Mouse (Mus musculus) liver, embryonic 11.5 days (tissue): Measurements from ENCODE around the gene Pbx1. TPM values are rescaled to one million over a fixed set of nuclear protein-coding genes. Genes with fewer than 3 reads are reported as not detected.
A peak's percentile ranks its signal among the peaks of the same experiment; 100 is the strongest.

Source experiments
- ATAC-seq: fragments of 200-750 bp; cut with Nextera tagmentation; replicated peaks from 2 replicates; pipeline ENCODE4 v1.8.0; 2017; ENCODE audit warnings: moderate number of reproducible peaks, mild to moderate bottlenecking, moderate TSS enrichment, moderate library complexity; ENCODE audit not compliant: low FRiP score
- DNase-seq: peaks from one replicate; pipeline ENCODE4 v3.0.0-alpha.2; 2017; ENCODE audit warnings: low spot score
- H3K27ac ChIP-seq: fragments of 300-500 bp; sonication (generic); 2 replicates; pipeline ENCODE4 v1.5.1; 2014; ENCODE audit warnings: mild to moderate bottlenecking, low read depth, low read length, control low read depth
- H3K27me3 ChIP-seq: fragments of 300-500 bp; sonication (generic); replicated peaks from 2 replicates; pipeline ENCODE4 v1.6.1; 2014; ENCODE audit warnings: low read length, mixed read lengths; ENCODE audit not compliant: control insufficient read depth, insufficient read depth
- H3K36me3 ChIP-seq: fragments of 300-500 bp; sonication (generic); 2 replicates; pipeline ENCODE4 v1.6.1; 2014; ENCODE audit warnings: mild to moderate bottlenecking, low read length, moderate library complexity, mixed read lengths; ENCODE audit not compliant: control insufficient read depth, insufficient read depth
- H3K4me1 ChIP-seq: fragments of 300-500 bp; sonication (generic); replicated peaks from 2 replicates; pipeline ENCODE4 v1.6.1; 2014; ENCODE audit warnings: low read length, mixed read lengths; ENCODE audit not compliant: control insufficient read depth, insufficient read depth
- H3K4me2 ChIP-seq: fragments of 300-500 bp; sonication (generic); 2 replicates; pipeline ENCODE4 v1.6.1; 2014; ENCODE audit warnings: mild to moderate bottlenecking, control low read depth, moderate library complexity
- H3K4me3 ChIP-seq: fragments of 300-500 bp; sonication (generic); 2 replicates; pipeline ENCODE4 v1.5.1; 2014; ENCODE audit warnings: low read depth, low read length, control low read depth
- H3K9ac ChIP-seq: fragments of 300-500 bp; sonication (generic); 2 replicates; pipeline ENCODE4 v1.6.1; 2014; ENCODE audit warnings: low read depth, low read length, control low read depth
- H3K9me3 ChIP-seq: fragments of 300-500 bp; sonication (generic); 2 replicates; pipeline ENCODE4 v1.6.1; 2016; ENCODE audit warnings: low read length, inconsistent platforms, mixed read lengths; ENCODE audit not compliant: control insufficient read depth
- WGBS: fragments of 180-500 bp; shearing (Covaris S2); extraction: QIAGEN DNeasy Blood & Tissue Kit; methylation state at CpG from one replicate; pipeline ENCODE4 v1.1.7; 2014; 5-methylcytosine and 5-hydroxymethylcytosine counted together
- polyA plus RNA-seq: library from polyadenylated mRNA; unstranded; fragments of >200 nt; fragmentation: Nextera tagmentation; extraction: Ambion mirVana; gene quantifications from 2 replicates; pipeline ENCODE4 v1.2.1, GENCODE M21; 2014

Gene Pbx1
- polyA plus RNA-seq, 1 experiment from 2014 or later: 17.0 TPM

- no peak overlapping the region for H3K9ac ChIP-seq
- DNase-seq (no peak), ATAC-seq (no peak)
- no peak overlapping the region for H3K4me3 ChIP-seq
- peaks cover 30% of the 10 kb centered on the region for H3K4me1 ChIP-seq
- H3K4me2 ChIP-seq: no peak overlapping the region
- no peaks in the 10 kb centered on the region for H3K27me3 ChIP-seq
- no peaks in the 10 kb centered on the region for H3K9me3 ChIP-seq
- no peak overlapping the region; the same call in 1 of the 2 replicates for H3K27ac ChIP-seq
- WGBS: 75% methylated on average over 6 of the region's 6 CpGs
- peaks cover 8% of the 10 kb centered on the region; the same call in 1 of the 2 replicates for H3K36me3 ChIP-seq
Measured at GRCm38 (mm10) chr1:168417626-168418025, 14.4 kb downstream of the Pbx1 start.

GRCm38 (mm10) chr1:168416729-168417437 lies 15.2 kb downstream of the Pbx1 start:
- Histone ChIP-seq H3K27ac (no peak overlapping the region), H3K36me3 (peaks cover 2% of the 10 kb centered on the region; the same call in 1 of the 2 replicates), H3K4me2 (peak overlapping the region; percentile 25), H3K9ac (no peak overlapping the region), H3K4me3 (no peak overlapping the region; the same call in 1 of the 2 replicates), H3K9me3 (no peaks in the 10 kb centered on the region), H3K27me3 (no peaks in the 10 kb centered on the region), H3K4me1 (peaks cover 30% of the 10 kb centered on the region)
- peak; percentile 68 for ATAC-seq
- DNase-seq: no peak
- 25% methylated on average over 11 of the region's 11 CpGs for WGBS

GRCm38 (mm10) chr1:168410611-168411010 lies 21.5 kb downstream of the Pbx1 start:
- Histone ChIP-seq H3K4me3 (no peak overlapping the region), H3K4me2 (no peak overlapping the region), H3K27ac (peak overlapping the region; percentile 0; the same call in 1 of the 2 replicates), H3K9ac (no peak overlapping the region), H3K9me3 (no peaks in the 10 kb centered on the region), H3K36me3 (0 out of 2 replicates have a peak, but pooled peaks cover 2% of the 10 kb centered on the region), H3K27me3 (no peaks in the 10 kb centered on the region), H3K4me1 (peaks cover 5% of the 10 kb centered on the region)
- no peak for DNase-seq
- WGBS: 47% methylated on average over 10 of the region's 10 CpGs
- no peak for ATAC-seq

GRCm38 (mm10) chr1:168410054-168410453 lies 22.0 kb downstream of the Pbx1 start:
- WGBS: 35% methylated on average over 1 of the region's 1 CpGs
- H3K9ac ChIP-seq: no peak overlapping the region
- ATAC-seq: peak; percentile 59; the same call in 1 of the 2 replicates
- no peak overlapping the region for H3K4me3 ChIP-seq
- H3K9me3 ChIP-seq: no peaks in the 10 kb centered on the region
- no peaks in the 10 kb centered on the region for H3K27me3 ChIP-seq
- DNase-seq: no peak
- no peak overlapping the region for H3K27ac ChIP-seq
- peaks cover 9% of the 10 kb centered on the region; the same call in 1 of the 2 replicates for H3K4me1 ChIP-seq
- 0 out of 2 replicates have a peak, but pooled peaks cover 2% of the 10 kb centered on the region for H3K36me3 ChIP-seq
- no peak overlapping the region for H3K4me2 ChIP-seq

- Histone ChIP-seq H3K4me1 (peaks cover 9% of the 10 kb centered on the region; the same call in 1 of the 2 replicates), H3K4me3 (no peak overlapping the region), H3K27me3 (no peaks in the 10 kb centered on the region), H3K27ac (no peak overlapping the region), H3K4me2 (no peak overlapping the region), H3K9me3 (no peaks in the 10 kb centered on the region), H3K36me3 (0 out of 2 replicates have a peak, but pooled peaks cover 2% of the 10 kb centered on the region), H3K9ac (no peak overlapping the region)
- DNase-seq (no peak), ATAC-seq (no peak)
- 73% methylated on average over 10 of the region's 10 CpGs for WGBS
Measured at GRCm38 (mm10) chr1:168408757-168409156, 23.3 kb downstream of the Pbx1 start.

- H3K36me3 ChIP-seq: no peaks in the 10 kb centered on the region
- ATAC-seq (no peak), DNase-seq (no peak)
- H3K9me3 ChIP-seq: no peaks in the 10 kb centered on the region
- no peaks in the 10 kb centered on the region for H3K27me3 ChIP-seq
- no peak overlapping the region for H3K4me2 ChIP-seq
- WGBS: 80% methylated on average over 7 of the region's 7 CpGs
- no peak overlapping the region for H3K9ac ChIP-seq
- H3K4me3 ChIP-seq: no peak overlapping the region
- H3K4me1 ChIP-seq: peaks cover 9% of the 10 kb centered on the region; the same call in 1 of the 2 replicates
- H3K27ac ChIP-seq: no peak overlapping the region
Measured at GRCm38 (mm10) chr1:168407958-168408357, 24.1 kb downstream of the Pbx1 start.

GRCm38 (mm10) chr1:168406291-168406675 lies 25.8 kb downstream of the Pbx1 start:
- Histone ChIP-seq H3K9me3 (no peaks in the 10 kb centered on the region), H3K27me3 (no peaks in the 10 kb centered on the region), H3K4me3 (no peak overlapping the region), H3K4me2 (no peak overlapping the region), H3K36me3 (no peaks in the 10 kb centered on the region), H3K9ac (no peak overlapping the region), H3K27ac (no peak overlapping the region), H3K4me1 (peaks cover 9% of the 10 kb centered on the region; the same call in 1 of the 2 replicates)
- WGBS: 78% methylated on average over 8 of the region's 8 CpGs
- ATAC-seq (no peak), DNase-seq (no peak)

GRCm38 (mm10) chr1:168405645-168406290 lies 26.3 kb downstream of the Pbx1 start:
- Histone ChIP-seq H3K27me3 (no peaks in the 10 kb centered on the region), H3K27ac (peak overlapping the region; percentile 30; the same call in 1 of the 2 replicates), H3K4me1 (peaks cover 7% of the 10 kb centered on the region; the same call in 1 of the 2 replicates), H3K4me2 (no peak overlapping the region), H3K9ac (no peak overlapping the region), H3K9me3 (no peaks in the 10 kb centered on the region), H3K4me3 (no peak overlapping the region), H3K36me3 (no peaks in the 10 kb centered on the region)
- DNase-seq: no peak
- ATAC-seq: peak; percentile 39; the same call in 1 of the 2 replicates
- 38% methylated on average over 9 of the region's 12 CpGs for WGBS
